Mouse (Mus musculus) CH12.LX (cell line): ENCODE measurements around the gene Gm3558. TPM values are rescaled to one million over a fixed set of nuclear protein-coding genes. Genes with fewer than 3 reads are reported as not detected.
"Not testable (repeated sequence)": the region's sequence is repeated elsewhere in the genome, so short reads cannot be mapped to it uniquely, and the experiment has no call there.

Experiments used
- DNase-seq: peaks from one replicate; pipeline ENCODE4 v3.0.0-alpha.2; 2013; ENCODE audit errors: extremely low read depth
- H3K27ac ChIP-seq: 2 replicates; pipeline ENCODE4 v1.5.1; 2012; ENCODE audit warnings: low read depth, mild to moderate bottlenecking, control low read depth, moderate library complexity; ENCODE audit not compliant: insufficient read depth
- H3K27me3 ChIP-seq: replicated peaks from 2 replicates; pipeline ENCODE3; 2012; ENCODE audit warnings: inconsistent platforms
- H3K36me3 ChIP-seq, 2 experiments: replicated peaks in 1 of 2; 2 replicates each; pipeline versions ENCODE3 to v1.6.1; 2012; ENCODE audit warnings: inconsistent platforms in 1 of 2, low read length in 1 of 2, mild to moderate bottlenecking in 1 of 2, mixed read lengths in 1 of 2, moderate library complexity in 1 of 2; ENCODE audit not compliant: control insufficient read depth in 1 of 2, insufficient read depth in 1 of 2
- H3K4me1 ChIP-seq, 2 experiments: 2 replicates each; pipeline ENCODE4 v1.6.1; 2012; ENCODE audit warnings: inconsistent platforms in 1 of 2, moderate library complexity in 1 of 2; ENCODE audit not compliant: insufficient read depth in 2 of 2, control insufficient read depth in 1 of 2
- H3K4me2 ChIP-seq: 2 replicates; pipeline ENCODE4 v1.6.1; 2012; ENCODE audit warnings: low read depth, mild to moderate bottlenecking, control low read depth; ENCODE audit not compliant: poor library complexity, insufficient read depth, severe bottlenecking
- H3K4me3 ChIP-seq, 3 experiments: fragments of 150-350 bp in 1 of 3; sonication (generic) in 1 of 3; replicated peaks in 1 of 3; 2 replicates each; pipeline versions ENCODE3 to v1.5.1; 2011 to 2012; ENCODE audit warnings: low read depth in 2 of 3, low read length in 2 of 3, mild to moderate bottlenecking in 2 of 3, moderate library complexity in 2 of 3, control low read depth in 1 of 3, improper control_type of control experiment in 1 of 3, inconsistent platforms in 1 of 3, mixed read lengths in 1 of 3; ENCODE audit not compliant: poor library complexity in 1 of 3
- H3K79me2 ChIP-seq: replicated peaks from 2 replicates; pipeline ENCODE4 v1.6.1; 2012; ENCODE audit warnings: mild to moderate bottlenecking, moderate library complexity; ENCODE audit not compliant: control insufficient read depth, poor library complexity, insufficient read depth, severe bottlenecking; ENCODE audit errors: extremely low read depth
- H3K9ac ChIP-seq: 2 replicates; pipeline ENCODE4 v1.6.1; 2012; ENCODE audit warnings: low read depth, mild to moderate bottlenecking, control low read depth, moderate library complexity; ENCODE audit not compliant: insufficient read depth
- H3K9me3 ChIP-seq: replicated peaks from 2 replicates; pipeline ENCODE3; 2012; ENCODE audit warnings: low read length, inconsistent platforms, mixed read lengths
- dilution Hi-C: fragments of 300-500 bp; cut with MboI; formaldehyde crosslinking; loops from 2 replicates; pipeline ENCODE4 v1.14.3; 2020; ENCODE audit warnings: low sequenced_read_pairs; ENCODE audit not compliant: extremely low pct_unique_long_range_greater_than_20kb, extremely low pct_ligation_motif_present
- in situ Hi-C: fragments of 300-500 bp; cut with MboI; formaldehyde crosslinking; loops from 3 replicates; pipeline ENCODE4 v1.14.3; 2019; ENCODE audit warnings: low sequenced_read_pairs, low pct_ligation_motif_present, low pct_unique_long_range_greater_than_20kb, mixed read lengths
- polyA plus RNA-seq: library from polyadenylated mRNA; unstranded; fragments of >175 nt; gene quantifications from 2 replicates; pipeline ENCODE4 v1.2.1, GENCODE M21; 2012; ENCODE audit warnings: low read depth; ENCODE audit not compliant: insufficient read length
- total RNA-seq, 2 experiments: library from RNA; depleted of rRNA; stranded (reverse); fragments of 300-350 nt in 1 of 2; fragments of >200 nt in 1 of 2; gene quantifications; 2 replicates each; pipeline ENCODE4 v1.2.3; 2012 to 2014

Gene Gm3558
- total RNA-seq (2012; rRNA removed) (not detected in 2 replicates), total RNA-seq (2014; rRNA removed) (not detected in 2 replicates), polyA plus RNA-seq (not detected in 2 replicates)

GRCm38 (mm10) chr14:7568382-7568781 lies at the start of gene Gm3558:
Gene Gm3558, minus strand, starts transcription at chr14:7568566.
- DNase-seq, H3K9me3 ChIP-seq, H3K27ac ChIP-seq, H3K4me2 ChIP-seq, H3K4me1 ChIP-seq, in situ Hi-C loops, H3K79me2 ChIP-seq, H3K36me3 ChIP-seq, H3K27me3 ChIP-seq, dilution Hi-C loops, H3K4me3 ChIP-seq, H3K9ac ChIP-seq: not testable (repeated sequence)

- H3K36me3 ChIP-seq, H3K4me2 ChIP-seq, H3K4me3 ChIP-seq, H3K27ac ChIP-seq, in situ Hi-C loops, dilution Hi-C loops, DNase-seq, H3K4me1 ChIP-seq, H3K79me2 ChIP-seq, H3K9ac ChIP-seq, H3K27me3 ChIP-seq, H3K9me3 ChIP-seq: not testable (repeated sequence)
These were observed 27.1 kb upstream of the Gm3558 start, which contains the start of gene Gm10338 for GRCm38 (mm10) chr14:7595492-7595891. Gene Gm10338, minus strand, starts transcription at chr14:7595592.

GRCm38 (mm10) chr14:7567890-7568289 lies 476 bp downstream of the Gm3558 start:
- H3K4me2 ChIP-seq, H3K27ac ChIP-seq, H3K4me3 ChIP-seq, H3K27me3 ChIP-seq, H3K4me1 ChIP-seq, DNase-seq, H3K9me3 ChIP-seq, H3K36me3 ChIP-seq, in situ Hi-C loops, H3K9ac ChIP-seq, H3K79me2 ChIP-seq, dilution Hi-C loops: not testable (repeated sequence)

GRCm38 (mm10) chr14:7567266-7567665 lies 1.1 kb downstream of the Gm3558 start:
- DNase-seq, in situ Hi-C loops, H3K79me2 ChIP-seq, dilution Hi-C loops, H3K9ac ChIP-seq, H3K27me3 ChIP-seq, H3K4me1 ChIP-seq, H3K27ac ChIP-seq, H3K4me2 ChIP-seq, H3K36me3 ChIP-seq, H3K9me3 ChIP-seq, H3K4me3 ChIP-seq: not testable (repeated sequence)

Other genes with a start within 250 kb of the Gm3558 start
- gene Gm5797, start 236.2 kb downstream of the Gm3558 start, total RNA-seq (2012; rRNA removed) = not detected in 2 replicates
- not detected in 2 replicates for gene Gm5797, start 236.2 kb downstream of the Gm3558 start, total RNA-seq (2014; rRNA removed)
- not detected in 2 replicates for gene Gm5797, start 236.2 kb downstream of the Gm3558 start, polyA plus RNA-seq
- not detected in 2 replicates for gene Gm8374, start 203.4 kb downstream of the Gm3558 start, total RNA-seq (2012; rRNA removed)
- gene Gm8374, start 203.4 kb downstream of the Gm3558 start, total RNA-seq (2014; rRNA removed) = not detected in 2 replicates
- gene Gm8374, start 203.4 kb downstream of the Gm3558 start, polyA plus RNA-seq = not detected in 2 replicates
- gene Gm3755, start 117.6 kb downstream of the Gm3558 start, total RNA-seq (2012; rRNA removed) = not detected in 2 replicates
- not detected in 2 replicates for gene Gm3755, start 117.6 kb downstream of the Gm3558 start, total RNA-seq (2014; rRNA removed)
- not detected in 2 replicates for gene Gm3755, start 117.6 kb downstream of the Gm3558 start, polyA plus RNA-seq
- not detected in 2 replicates for gene Gm3752, start 84.8 kb downstream of the Gm3558 start, total RNA-seq (2012; rRNA removed)
- 0.28 TPM in 1 of 2 replicates, not detected in the other for gene Gm3752, start 84.8 kb downstream of the Gm3558 start, total RNA-seq (2014; rRNA removed)
- gene Gm3752, start 84.8 kb downstream of the Gm3558 start, polyA plus RNA-seq = 0.22 TPM in 1 of 2 replicates, not detected in the other
- gene Gm10338, start 27.0 kb upstream of the Gm3558 start, total RNA-seq (2012; rRNA removed) = not detected in 2 replicates
- not detected in 2 replicates for gene Gm10338, start 27.0 kb upstream of the Gm3558 start, total RNA-seq (2014; rRNA removed)
- gene Gm10338, start 27.0 kb upstream of the Gm3558 start, polyA plus RNA-seq = not detected in 2 replicates
- gene Gm10128, start 75.4 kb upstream of the Gm3558 start, total RNA-seq (2012; rRNA removed) = not detected in 2 replicates
- not detected in 2 replicates for gene Gm10128, start 75.4 kb upstream of the Gm3558 start, total RNA-seq (2014; rRNA removed)
- gene Gm10128, start 75.4 kb upstream of the Gm3558 start, polyA plus RNA-seq = not detected in 2 replicates
- not detected in 2 replicates for gene Gm26661, start 223.0 kb upstream of the Gm3558 start, total RNA-seq (2012; rRNA removed)
- gene Gm26661, start 223.0 kb upstream of the Gm3558 start, total RNA-seq (2014; rRNA removed) = not detected in 2 replicates
- gene Gm26661, start 223.0 kb upstream of the Gm3558 start, polyA plus RNA-seq = not detected in 2 replicates
- 51.4 and 74.0 TPM in 2 replicates for gene Flnb, start 249.4 kb upstream of the Gm3558 start, total RNA-seq (2012; rRNA removed)
- gene Flnb, start 249.4 kb upstream of the Gm3558 start, total RNA-seq (2014; rRNA removed) = 28.9 and 29.5 TPM in 2 replicates
- gene Flnb, start 249.4 kb upstream of the Gm3558 start, polyA plus RNA-seq = 52.4 and 61.6 TPM in 2 replicates